Mouse (Mus musculus) granulocyte monocyte progenitor cell, adult 5-6 weeks (primary cell): ENCODE results near the gene Teddm1b. TPM values are rescaled to one million over a fixed set of nuclear protein-coding genes. Genes with fewer than 3 reads are reported as not detected.
A peak's percentile ranks its signal among the peaks of the same experiment; 100 is the strongest.
"Not testable (repeated sequence)": the region's sequence is repeated elsewhere in the genome, so short reads cannot be mapped to it uniquely, and the experiment has no call there.

Experiments used
- ATAC-seq: replicated peaks from 2 replicates; pipeline ENCODE4 v1.8.0; 2016; ENCODE audit warnings: mild to moderate bottlenecking, moderate TSS enrichment, inconsistent platforms; ENCODE audit not compliant: poor library complexity, severe bottlenecking
- total RNA-seq, 2 experiments: library from RNA; stranded (forward) in 1 of 2; stranded (reverse) in 1 of 2; fragments of 200-712, 200-1000 nt in 1 of 2; fragments of >200 nt in 1 of 2; fragmentation: Nextera tagmentation in 1 of 2; gene quantifications; 2 replicates each; pipeline ENCODE4 v1.2.3; 2014 to 2017

Gene Teddm1b
- total RNA-seq (2014; fragmentation: Nextera tagmentation) (not detected in 2 replicates), total RNA-seq (2017) (not detected in 2 replicates)

GRCm38 (mm10) chr1:153874045-153874444, at the start of gene Teddm1b:
Gene Teddm1b, plus strand, starts transcription at chr1:153874345.
- ATAC-seq: no peak

- no peak for ATAC-seq
Observed at GRCm38 (mm10) chr1:153830746-153831145, 43.4 kb upstream of the Teddm1b start.

- ATAC-seq: no peak
Observed at GRCm38 (mm10) chr1:153836036-153836435, 38.1 kb upstream of the Teddm1b start.

- ATAC-seq: peak; percentile 68
Observed at GRCm38 (mm10) chr1:153842121-153842740, 31.9 kb upstream of the Teddm1b start.

- no peak for ATAC-seq
Observed at GRCm38 (mm10) chr1:153844042-153844441, 30.1 kb upstream of the Teddm1b start, which contains the start of gene Rgsl1. Gene Rgsl1, minus strand, starts transcription at chr1:153844142.

GRCm38 (mm10) chr1:153846420-153846819, 27.7 kb upstream of the Teddm1b start:
- no peak for ATAC-seq

GRCm38 (mm10) chr1:153846867-153847266, 27.3 kb upstream of the Teddm1b start:
- ATAC-seq: peak; percentile 81

- ATAC-seq: not testable (repeated sequence)
Observed at GRCm38 (mm10) chr1:153852696-153853095, 21.4 kb upstream of the Teddm1b start.

GRCm38 (mm10) chr1:153855946-153856345, 18.2 kb upstream of the Teddm1b start:
- no peak for ATAC-seq

GRCm38 (mm10) chr1:153880391-153880790, 6.2 kb downstream of the Teddm1b start:
- not testable (repeated sequence) for ATAC-seq

GRCm38 (mm10) chr1:153886024-153886633, 12.0 kb downstream of the Teddm1b start:
- no peak for ATAC-seq

GRCm38 (mm10) chr1:153890121-153890520, 16.0 kb downstream of the Teddm1b start:
- ATAC-seq: no peak

GRCm38 (mm10) chr1:153891442-153891841, 17.3 kb downstream of the Teddm1b start, which contains the start of gene Teddm1a:
Gene Teddm1a, plus strand, starts transcription at chr1:153891742.
- ATAC-seq: no peak

- no peak for ATAC-seq
Observed at GRCm38 (mm10) chr1:153893746-153894145, 19.6 kb downstream of the Teddm1b start.

- no peak for ATAC-seq
Observed at GRCm38 (mm10) chr1:153894201-153894893, 20.2 kb downstream of the Teddm1b start.

- ATAC-seq: peak; percentile 38
Observed at GRCm38 (mm10) chr1:153894979-153895378, 20.8 kb downstream of the Teddm1b start.

GRCm38 (mm10) chr1:153897196-153897595, 23.1 kb downstream of the Teddm1b start:
- ATAC-seq: no peak

GRCm38 (mm10) chr1:153898989-153899730, 25.0 kb downstream of the Teddm1b start:
- ATAC-seq: no peak

- ATAC-seq: peak; percentile 84
Observed at GRCm38 (mm10) chr1:153899731-153900380, 25.7 kb downstream of the Teddm1b start, which contains the start of the genes Glul and Teddm2. Gene Glul, plus strand, starts transcription at chr1:153899944. Gene Teddm2, minus strand, starts transcription at chr1:153900228.

- ATAC-seq: peak; percentile 15
Observed at GRCm38 (mm10) chr1:153900381-153900780, 26.2 kb downstream of the Teddm1b start.
